Mouse (Mus musculus) cerebellum, adult 9-10 months (tissue): ENCODE measurements around the gene Lnpep.
A peak's percentile ranks its signal among the peaks of the same experiment; 100 is the strongest.

Source experiments
- DNase-seq: peaks from one replicate; pipeline ENCODE4 v3.0.0; 2022

Gene Lnpep

DNA sequence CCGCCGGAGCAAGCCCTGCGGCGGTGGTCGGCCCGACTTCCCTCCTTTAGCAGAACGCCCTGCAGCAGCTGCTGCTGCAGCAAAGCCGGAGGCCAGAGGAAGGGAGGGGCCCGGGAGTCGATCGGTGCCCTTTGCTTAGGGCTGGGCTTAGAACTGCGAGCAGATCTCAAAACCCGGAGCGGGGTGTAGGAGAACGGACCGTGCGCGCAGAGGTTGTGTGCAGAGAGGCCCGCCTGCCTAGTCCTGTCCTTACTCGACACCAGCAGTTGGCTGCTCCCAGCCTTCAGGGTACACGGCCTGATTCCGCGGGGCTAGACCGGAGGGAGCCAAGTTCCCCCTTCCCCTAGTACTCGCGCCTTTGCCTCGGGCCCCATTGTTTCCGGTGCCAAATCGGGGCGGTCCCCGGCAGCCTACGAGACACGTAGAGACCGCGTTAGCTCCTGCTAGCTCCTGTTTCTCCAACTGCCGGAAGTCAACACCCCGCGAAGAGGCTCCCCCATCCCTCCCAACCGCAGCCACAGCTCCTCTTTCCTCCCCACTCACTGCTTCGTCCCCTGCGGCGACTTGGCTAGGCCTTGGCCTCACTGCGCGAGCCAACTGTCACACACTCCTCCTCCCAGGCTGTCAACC lies at the start of gene Lnpep:
Gene Lnpep (minus strand): TSS at position 94 of the 630 bp plus-strand sequence.
- peak; percentile 98 for DNase-seq

DNA sequence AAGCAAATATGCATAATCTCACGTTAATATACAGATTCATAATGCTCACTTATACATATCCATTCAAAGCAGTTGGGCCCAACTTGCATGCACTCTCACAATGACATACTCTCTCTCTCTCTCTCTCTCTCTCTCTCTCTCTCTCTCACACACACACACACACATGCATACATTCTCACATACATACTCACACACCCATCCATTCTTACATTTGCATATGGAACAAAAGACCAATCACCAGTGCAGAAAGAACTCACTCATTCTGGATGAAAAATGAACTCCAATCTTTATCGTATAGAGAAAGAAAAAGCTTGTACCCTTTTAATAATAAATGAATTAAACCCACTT lies 31.0 kb upstream of the Lnpep start:
- no peak for DNase-seq

DNA sequence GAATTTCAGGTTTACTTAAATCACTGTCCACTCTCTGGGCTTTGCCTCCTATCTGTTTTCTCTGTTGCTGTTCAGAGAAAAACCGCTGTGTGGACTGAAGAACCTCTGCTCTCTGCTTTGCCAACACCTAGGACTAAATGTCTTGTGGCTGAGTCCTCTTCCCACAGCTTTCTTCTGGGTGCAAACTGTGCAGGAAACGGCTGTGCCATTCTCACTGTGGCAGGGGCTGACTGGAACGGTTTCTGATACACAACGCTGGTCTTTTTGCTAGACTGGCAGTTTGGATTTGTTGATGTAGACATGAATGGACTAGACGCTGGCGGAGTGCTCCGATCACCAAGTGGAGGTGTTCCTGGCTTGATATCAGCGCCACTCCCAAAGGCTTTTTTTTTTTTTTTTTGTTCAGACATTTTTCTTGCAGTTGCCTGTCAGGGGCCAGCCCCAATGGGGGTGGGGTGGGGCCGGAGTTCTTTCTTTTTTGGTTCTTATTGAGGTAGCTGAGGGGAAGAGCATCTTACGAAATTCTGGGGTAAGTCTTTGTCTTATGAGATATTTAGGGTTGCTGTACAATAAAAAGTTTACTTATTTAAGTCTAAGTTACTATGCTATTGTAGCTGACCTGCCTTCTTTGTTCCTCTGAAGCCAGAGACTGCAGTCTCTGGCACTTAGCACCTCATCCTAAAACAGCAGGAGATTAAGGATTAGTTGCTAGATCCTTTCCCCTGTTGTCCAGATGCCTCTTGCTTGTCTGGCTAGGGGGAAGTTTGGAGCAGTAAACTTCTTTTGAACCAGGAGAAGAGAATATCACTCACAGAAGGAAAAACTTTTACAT lies 30.4 kb upstream of the Lnpep start:
- DNase-seq = no peak

DNA sequence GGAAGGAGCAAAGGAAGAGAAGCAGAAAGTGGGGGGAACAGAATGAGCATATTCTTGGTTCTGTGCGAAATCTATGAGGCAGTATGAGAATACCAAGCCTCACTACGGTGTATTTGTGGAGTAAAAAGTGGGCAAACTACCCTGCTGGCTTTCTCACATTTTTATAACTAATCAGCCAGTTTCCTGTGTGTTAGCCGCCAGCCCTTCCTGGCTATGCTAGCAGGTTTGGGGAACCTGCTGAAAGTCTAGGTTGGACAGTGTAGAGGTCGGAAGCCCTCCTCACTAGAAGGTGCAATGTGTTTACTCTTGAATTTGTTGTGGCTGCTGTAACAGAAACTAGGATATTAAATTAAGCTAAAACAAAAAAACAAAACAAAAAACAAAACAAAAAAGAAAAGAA lies 27.7 kb upstream of the Lnpep start:
- no peak for DNase-seq

DNA sequence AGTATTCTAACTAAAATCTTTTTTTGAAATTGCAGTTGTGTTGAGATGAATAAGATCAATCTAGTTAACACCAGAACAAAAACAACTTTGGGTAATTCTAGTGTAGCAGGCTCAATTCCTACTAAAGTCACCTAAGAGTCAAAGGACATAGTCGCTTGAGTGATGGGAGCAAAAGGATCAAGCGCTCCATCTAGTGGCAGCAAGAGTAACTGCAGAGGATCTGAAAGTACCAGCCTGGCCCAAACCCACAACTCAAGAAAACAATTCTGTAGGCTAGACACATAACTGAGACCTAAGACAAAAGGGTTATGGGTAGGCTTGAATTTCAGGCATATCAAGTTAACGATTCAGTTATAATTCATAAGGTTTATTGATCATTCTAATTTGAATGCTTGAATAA lies 20.9 kb upstream of the Lnpep start:
- peak; percentile 68 for DNase-seq

DNA sequence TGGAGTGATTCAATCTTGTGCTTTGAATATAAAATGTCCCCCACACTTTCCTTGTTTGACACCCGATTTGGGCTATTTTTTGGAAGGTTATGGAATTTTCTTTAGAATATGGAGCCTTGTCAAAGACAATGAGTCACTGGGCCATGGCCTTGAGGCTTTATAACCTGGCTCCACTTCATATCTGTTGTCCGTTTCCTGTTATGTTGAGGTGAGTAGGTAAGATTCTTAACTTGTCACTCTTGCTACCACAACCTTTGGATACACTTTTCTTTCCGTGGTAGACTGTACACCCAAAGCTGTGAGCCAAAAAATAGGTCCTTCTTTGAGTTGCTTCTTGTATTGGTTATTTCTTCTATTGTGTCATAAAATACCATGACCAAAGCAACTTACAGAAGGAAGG lies 12.5 kb upstream of the Lnpep start:
- no peak for DNase-seq

DNA sequence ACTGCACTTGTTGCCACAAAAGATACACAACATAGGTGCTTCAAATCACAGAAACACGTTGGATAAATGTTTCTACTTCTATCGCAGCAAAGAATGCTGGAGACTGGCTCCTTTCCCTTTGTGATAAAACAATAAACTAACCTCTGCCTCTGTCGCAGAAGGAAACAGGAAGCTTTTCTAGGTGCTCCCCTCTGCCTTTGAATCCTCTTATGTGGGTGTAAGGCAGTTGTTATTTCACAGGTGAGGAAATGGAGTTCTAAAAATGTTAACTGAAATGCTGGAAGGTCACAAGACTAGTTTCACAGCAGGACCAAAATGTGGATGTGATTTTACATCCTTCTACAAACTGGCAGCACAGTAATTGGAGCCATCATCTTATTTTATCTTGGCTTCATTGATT lies 11.3 kb upstream of the Lnpep start:
- DNase-seq = no peak

DNA sequence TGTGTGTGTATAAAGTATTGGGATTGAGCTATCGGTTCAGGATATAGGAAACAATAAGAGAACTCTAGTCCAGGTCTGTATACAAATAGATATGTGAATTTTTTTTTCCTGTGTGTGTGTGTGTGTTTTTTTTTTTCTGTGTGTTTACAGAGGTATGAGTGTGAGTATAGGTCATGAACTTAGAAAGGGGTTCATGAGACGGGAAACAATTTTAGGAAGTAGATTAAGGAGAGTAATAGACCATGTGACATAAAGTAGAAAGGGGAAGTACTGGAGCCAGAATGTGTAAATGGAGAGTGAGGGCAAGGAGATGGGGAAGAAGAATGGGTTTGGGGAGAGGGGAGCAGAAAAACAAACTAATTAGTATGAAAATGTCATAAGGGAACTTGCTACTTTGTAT lies 9.2 kb upstream of the Lnpep start:
- no peak for DNase-seq

DNA sequence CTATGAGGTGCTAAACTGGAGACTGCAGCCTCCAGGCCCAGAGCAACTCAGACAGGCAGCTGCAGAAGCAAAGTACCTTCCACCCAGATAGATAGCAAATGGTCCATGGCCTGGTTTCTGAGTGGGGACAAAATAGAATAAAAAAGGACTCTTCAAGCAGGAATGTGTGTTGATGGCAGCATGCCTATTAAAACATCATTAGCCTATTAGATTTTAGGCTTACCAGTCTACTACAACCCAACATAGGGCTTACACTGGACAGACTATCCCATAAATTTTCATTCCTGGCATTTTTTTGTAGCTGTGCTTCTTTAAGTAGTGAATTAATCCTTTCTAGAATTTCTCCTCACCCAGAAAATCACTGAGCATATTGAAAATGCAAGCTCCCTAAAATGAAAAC lies 7.1 kb upstream of the Lnpep start:
- DNase-seq = no peak

DNA sequence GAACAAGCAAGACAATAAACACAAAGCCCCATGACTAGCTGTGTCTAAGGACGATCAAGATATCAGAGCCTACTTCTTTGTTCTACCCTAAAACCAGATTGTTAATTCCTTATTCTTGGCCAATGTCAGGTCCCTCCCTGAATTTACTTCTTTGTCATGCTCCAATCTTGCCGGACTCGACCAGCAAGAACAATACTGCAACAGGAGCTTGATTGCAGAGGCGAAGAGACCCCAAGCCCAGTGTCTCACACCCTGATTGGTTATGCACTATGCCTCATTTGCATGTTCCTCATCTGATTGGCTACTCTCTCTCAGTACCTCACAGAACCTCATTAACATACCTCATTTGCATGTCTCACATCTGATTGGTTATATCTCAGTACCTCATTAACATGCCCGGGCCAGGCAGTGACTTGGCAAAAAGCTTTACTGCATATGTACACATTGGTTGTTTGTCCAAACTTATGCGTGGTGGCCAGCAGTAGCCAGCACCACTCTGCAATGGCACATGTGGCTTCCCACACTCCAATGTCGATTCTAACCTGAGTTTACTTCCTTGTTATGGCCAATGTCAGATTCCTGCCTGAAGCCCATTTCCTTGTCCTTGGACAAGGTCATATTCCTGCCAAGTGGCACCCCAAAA lies 3.5 kb upstream of the Lnpep start:
- peak; percentile 27 for DNase-seq

DNA sequence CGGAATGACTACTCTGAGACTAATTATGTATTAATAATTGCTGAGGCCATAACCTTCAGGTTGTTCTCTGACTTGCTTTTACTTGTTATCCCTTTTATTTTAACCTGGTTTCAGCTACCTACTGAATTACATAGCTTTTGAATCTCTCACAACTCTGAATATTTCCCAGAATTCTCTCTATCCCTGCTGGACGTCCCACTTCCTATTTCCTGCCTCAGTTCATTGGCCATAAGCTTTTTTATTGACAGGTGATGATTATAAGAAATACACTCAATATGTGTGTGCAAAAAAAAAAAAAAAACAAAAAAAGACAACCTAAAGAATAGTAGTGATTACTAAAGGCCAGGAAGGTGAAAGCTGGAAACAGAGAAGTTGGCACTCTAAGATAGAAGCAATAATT lies 2.7 kb upstream of the Lnpep start:
- DNase-seq = peak; percentile 45

DNA sequence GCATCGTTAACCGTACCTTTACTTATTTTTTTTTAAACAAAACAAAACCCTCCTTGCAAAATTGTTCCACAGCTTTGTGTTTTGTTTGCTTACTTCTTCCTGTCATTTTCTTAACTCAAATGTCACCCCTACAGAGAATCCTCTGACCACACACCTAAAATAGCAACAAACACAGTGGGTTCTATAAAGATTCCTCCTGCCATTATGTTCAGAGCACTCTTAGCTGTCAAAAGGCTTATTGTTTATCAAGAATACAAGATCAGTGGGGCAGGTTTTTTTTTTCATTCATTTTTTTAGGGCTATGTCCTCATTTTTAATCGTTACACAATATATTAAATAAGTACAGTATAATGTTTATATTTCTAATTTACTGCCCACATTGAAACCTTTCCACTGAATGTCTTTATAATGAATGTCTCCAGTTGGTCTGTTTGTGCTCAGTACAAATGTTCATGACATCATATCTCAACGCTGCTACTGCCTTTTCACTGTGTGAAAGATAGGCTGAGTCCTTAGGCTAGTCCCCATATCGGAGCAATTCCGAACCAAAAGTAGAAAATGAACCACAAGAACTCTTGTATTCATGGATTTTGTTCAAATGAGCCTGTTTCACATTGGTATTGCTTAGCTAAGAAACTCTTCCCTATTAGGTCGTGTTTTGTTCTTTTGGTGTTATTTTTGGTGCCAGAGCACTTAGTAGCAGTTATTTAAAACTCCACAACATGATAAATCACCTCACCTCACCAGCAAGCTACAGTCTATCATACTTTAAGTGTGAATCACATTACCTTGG lies 1.2 kb upstream of the Lnpep start:
- peak; percentile 68 for DNase-seq

DNA sequence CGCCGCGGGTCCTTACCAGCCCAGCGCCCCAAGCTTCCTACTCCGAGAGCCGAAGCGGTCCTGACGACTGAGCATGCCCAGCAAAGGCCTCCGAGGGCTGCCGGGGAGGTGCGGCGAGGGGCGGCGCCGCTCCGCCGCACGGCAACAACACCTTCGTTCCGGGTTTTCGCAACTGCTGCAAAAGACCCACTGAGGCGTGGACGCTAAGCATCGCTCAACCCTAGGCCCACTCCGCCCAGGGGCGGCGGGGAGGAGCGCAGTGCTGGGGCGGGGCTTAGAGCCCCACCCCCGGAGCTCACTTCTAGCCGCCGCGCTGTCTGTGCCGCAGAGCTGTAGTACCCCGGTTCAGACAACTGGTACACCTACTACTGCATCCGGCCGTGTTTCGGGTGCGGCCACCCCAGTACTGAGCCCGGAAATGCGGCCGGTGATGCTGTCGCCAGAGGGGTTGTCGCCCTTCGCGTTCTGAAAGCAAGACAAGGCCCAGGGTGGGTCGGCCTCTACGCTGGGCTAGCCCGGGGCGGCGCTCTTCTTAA lies 361 bp downstream of the Lnpep start:
- DNase-seq = peak; percentile 94

DNA sequence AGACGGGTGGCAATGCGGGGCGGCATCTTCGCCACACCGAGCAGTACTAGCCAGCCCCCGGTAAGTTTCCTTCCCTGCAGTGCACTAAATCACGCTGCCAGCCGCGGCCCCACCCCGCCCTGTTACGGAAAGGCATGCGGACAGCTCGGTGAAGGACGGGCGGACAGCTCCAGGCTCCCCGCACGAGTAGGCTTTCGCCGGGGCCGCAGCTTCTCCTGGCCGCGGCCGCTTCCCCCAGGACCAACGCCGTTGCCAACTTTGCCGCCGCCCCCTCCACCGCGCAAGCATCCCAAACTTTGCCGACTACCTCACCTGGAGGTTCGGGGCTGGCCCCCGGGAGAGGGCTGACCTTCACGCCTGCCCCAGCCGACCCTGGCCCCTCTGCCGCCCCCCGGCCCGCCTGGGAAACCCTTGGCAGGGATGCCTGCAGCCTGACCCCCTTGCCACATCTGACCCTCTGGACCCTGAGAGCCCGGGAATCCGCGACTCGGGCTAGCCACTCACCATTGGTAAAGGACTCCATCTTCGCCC lies 895 bp downstream of the Lnpep start:
- no peak for DNase-seq

DNA sequence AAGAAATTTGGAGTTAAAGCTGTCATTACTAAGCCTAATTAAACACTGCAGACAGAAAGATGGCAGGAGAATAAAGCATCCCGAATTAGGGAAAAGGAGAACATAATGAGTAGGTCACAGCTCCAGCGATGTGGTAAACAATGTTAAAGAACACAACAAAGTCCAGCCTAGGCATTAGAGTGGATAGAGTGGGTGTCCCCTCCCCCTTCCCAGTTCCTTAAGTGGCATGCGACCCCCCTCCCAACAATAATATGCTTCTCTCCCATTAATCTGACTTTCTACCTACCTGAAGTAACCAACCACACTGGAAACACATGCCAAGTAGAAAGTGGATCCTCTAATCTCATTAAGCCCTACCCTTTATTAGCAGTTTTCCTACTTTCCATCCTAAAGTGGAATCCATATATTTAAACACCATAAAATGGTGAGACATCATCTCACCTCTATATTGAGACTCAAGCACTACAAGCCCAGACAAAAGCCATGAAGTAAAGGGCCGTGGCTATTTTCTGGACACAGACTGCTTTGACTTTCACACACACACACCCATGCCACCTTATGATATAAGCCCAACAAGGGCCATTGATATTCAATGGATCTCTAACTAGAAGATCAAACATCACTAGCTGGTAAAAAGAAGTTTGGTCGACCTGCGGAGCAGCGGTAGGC lies 1.5 kb downstream of the Lnpep start:
- peak; percentile 64 for DNase-seq

DNA sequence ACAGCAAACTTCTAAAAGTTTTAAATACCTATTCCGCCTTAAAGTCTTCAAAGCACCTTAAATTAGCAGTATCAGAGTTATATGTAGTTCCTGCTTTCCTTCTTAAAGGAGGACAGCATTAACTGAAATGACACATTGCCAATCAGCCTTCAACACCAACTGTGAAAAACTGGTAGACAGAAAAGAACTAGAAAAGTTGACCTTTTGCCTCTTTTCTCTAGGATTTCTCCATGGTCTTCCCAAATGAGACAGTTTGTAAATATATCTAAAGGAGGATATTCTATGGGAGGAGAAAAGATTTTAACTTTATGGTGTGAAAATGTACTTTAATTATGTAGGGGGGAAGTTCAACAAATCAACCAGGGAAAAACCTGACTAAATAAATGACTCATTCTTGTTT lies 2.3 kb downstream of the Lnpep start:
- DNase-seq = peak; percentile 30

DNA sequence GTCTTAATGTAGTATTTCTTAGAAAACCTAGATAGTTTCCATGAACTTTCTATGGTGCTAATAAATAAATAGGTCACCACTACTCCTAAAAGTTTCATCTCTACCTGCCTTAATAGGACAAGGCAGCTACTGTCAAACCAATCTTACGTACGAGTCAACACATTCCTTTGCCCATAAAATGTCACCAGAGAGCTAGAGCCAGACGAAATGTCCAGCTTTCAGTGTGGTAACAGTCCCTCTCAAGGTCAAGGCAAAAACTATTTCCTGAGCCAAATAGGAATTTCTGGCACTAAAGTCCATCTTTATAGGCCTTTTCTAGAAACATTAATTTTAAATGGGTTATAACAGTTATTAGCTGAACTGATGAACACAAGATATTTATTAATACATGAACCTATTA lies 3.3 kb downstream of the Lnpep start:
- peak; percentile 19 for DNase-seq

DNA sequence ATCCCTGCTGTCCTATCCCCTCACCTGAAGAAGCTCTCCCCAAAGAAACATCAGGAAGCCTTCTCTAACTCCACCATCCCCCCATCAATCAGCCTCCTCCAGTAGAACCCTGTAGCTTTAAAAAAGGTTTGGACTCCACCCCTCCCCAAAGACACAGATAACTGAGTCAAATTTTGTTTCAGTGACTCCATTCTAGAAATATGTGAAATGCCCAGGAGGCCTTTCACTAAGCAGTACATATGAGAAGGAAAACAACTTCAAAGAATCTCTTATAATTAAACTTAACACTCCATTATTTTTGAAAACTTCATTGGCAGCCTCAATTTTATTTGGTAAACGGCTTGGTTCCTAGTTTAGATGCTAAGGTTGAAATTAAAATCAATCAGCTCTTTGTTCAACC lies 6.4 kb downstream of the Lnpep start:
- no peak for DNase-seq

DNA sequence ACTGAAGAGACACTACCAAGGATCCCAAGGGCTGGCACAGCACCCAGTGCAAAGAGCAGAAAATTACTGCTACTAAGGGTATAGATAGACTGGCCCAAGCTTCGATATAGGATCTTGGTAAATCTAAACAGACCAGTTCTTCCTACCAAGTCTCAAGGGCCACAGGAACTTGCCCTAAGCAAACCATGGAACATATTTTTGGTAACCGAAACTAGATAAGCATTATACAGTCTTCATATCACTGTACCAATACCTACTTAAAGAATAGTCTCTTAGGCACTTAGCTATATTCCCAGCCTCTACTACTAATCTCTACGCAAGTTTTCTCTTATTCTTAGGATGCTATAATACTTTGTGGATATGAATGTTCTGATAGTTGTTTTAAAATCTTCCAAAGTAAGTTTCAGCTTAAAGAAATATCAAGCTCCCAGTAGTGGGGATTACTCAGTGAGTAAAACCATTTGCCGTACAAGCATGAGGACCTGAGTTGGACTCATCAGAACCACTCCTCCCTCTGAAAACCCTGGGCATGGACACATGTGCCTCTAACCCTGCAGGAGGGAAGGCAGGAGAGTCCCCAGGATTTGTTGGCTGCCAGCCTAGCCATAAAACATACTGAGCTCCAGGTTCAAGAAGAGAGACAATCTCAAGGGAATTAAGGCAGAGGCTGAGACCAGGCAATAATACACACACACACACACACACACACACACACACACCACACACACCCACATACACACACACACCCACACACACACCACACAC lies 7.2 kb downstream of the Lnpep start:
- DNase-seq = peak; percentile 36

DNA sequence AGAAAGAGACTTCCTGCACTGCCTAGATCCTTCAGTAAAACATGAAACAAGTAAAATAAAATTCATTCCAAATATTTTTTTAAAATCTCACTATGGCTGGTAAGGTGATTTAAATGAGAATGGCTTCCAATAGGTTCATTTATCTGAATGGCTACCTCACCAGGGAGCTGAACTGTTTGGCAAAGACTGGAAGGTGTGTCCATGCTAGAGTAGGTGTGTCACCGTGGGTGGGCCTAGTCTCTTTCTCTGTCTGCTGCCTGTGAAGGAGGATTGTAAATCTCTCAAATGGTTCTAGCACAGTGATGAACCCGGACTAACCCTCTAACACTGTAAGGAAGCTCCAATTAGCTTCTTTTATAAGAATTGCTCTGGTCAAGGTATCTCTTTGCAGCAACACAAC lies 12.5 kb downstream of the Lnpep start:
- no peak for DNase-seq

DNA sequence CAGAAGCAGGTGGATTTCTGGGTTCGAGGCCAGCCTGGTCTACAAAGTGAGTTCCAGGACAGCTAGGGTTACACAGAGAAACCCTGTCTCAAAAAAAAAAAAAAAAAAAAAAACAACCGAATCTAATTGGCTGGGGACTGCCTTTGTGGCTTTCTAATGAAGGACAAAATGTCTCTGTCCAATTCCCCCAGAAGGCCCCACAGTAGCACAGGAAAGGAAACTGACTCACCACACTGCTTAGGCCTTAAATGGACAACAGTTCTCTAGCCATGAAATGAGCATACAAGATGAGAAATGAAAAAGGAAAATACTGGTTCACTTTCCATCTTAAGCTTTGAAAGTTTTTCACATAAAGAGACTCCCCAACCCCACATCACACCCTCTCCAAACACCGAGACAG lies 15.3 kb downstream of the Lnpep start:
- DNase-seq = no peak
